Mouse (Mus musculus): ENCODE data around the gene Abraxas1. TPM values are rescaled to one million over a fixed set of nuclear protein-coding genes. Genes with fewer than 3 reads are reported as not detected.

Abraxas1 gene
- polyA plus RNA-seq, 1 experiment from 2014 or later = 38.1 TPM

GRCm38 (mm10) chr5:100794084-100794483 lies 26.7 kb downstream of the Abraxas1 start:
- no peak overlapping the region for H3K9ac ChIP-seq (ENCODE audit: low read length)
- WGBS = 79% methylated on average over 5 of the region's 5 CpGs

GRCm38 (mm10) chr5:100792261-100792660 lies 28.5 kb downstream of the Abraxas1 start:
- 89% methylated on average over 7 of the region's 7 CpGs for WGBS
- no peaks in the 10 kb centered on the region for H3K27me3 ChIP-seq (ENCODE audit: control insufficient read depth, insufficient read depth, low read length)
- no peak overlapping the region for H3K9ac ChIP-seq (ENCODE audit: low read length)
- no peaks in the 10 kb centered on the region for H3K4me1 ChIP-seq (ENCODE audit: control insufficient read depth, insufficient read depth, low read length)
- no peak overlapping the region for H3K4me3 ChIP-seq (ENCODE audit: low read length)
- H3K36me3 ChIP-seq (ENCODE audit: control insufficient read depth, insufficient read depth) = peaks cover 22% of the 10 kb centered on the region
- no peak overlapping the region for H3K27ac ChIP-seq (ENCODE audit: low read length)
- H3K4me2 ChIP-seq (ENCODE audit: low read depth, low read length) = no peak overlapping the region
- no peak for ATAC-seq (replicated peaks; ENCODE audit: extremely low read depth, insufficient read depth, low FRiP score)
- H3K9me3 ChIP-seq (replicated peaks; ENCODE audit: control insufficient read depth, low read length) = no peaks in the 10 kb centered on the region

More at GRCm38 (mm10) chr5:100794084-100794483, 26.7 kb downstream of the Abraxas1 start:
- no peak for ATAC-seq (replicated peaks; ENCODE audit: extremely low read depth, insufficient read depth, low FRiP score)
- Histone ChIP-seq H3K27me3 (ENCODE audit: control insufficient read depth, insufficient read depth, low read length) (no peaks in the 10 kb centered on the region), H3K4me3 (ENCODE audit: low read length) (no peak overlapping the region), H3K4me1 (ENCODE audit: control insufficient read depth, insufficient read depth, low read length) (peaks cover 4% of the 10 kb centered on the region; the same call in 1 of the 2 replicates), H3K4me2 (ENCODE audit: low read depth, low read length) (no peak overlapping the region), H3K27ac (ENCODE audit: low read length) (no peak overlapping the region), H3K36me3 (ENCODE audit: control insufficient read depth, insufficient read depth) (peaks cover 14% of the 10 kb centered on the region), H3K9me3 (replicated peaks; ENCODE audit: control insufficient read depth, low read length) (no peaks in the 10 kb centered on the region)

- WGBS = 89% methylated on average over 9 of the region's 9 CpGs
- Histone ChIP-seq H3K27me3 (ENCODE audit: control insufficient read depth, insufficient read depth, low read length) (no peaks in the 10 kb centered on the region), H3K4me2 (ENCODE audit: low read depth, low read length) (no peak overlapping the region), H3K36me3 (ENCODE audit: control insufficient read depth, insufficient read depth) (peaks cover 36% of the 10 kb centered on the region), H3K27ac (ENCODE audit: low read length) (no peak overlapping the region), H3K9ac (ENCODE audit: low read length) (no peak overlapping the region), H3K9me3 (replicated peaks; ENCODE audit: control insufficient read depth, low read length) (no peaks in the 10 kb centered on the region), H3K4me1 (ENCODE audit: control insufficient read depth, insufficient read depth, low read length) (no peaks in the 10 kb centered on the region), H3K4me3 (ENCODE audit: low read length) (no peak overlapping the region)
- ATAC-seq (replicated peaks; ENCODE audit: extremely low read depth, insufficient read depth, low FRiP score) = no peak
Measured at GRCm38 (mm10) chr5:100787527-100787926, 33.2 kb downstream of the Abraxas1 start.

- H3K36me3 ChIP-seq (ENCODE audit: control insufficient read depth, insufficient read depth) = peaks cover 27% of the 10 kb centered on the region
- H3K4me1 ChIP-seq (ENCODE audit: control insufficient read depth, insufficient read depth, low read length) = peaks cover 12% of the 10 kb centered on the region
- H3K9ac ChIP-seq (ENCODE audit: low read length) = no peak overlapping the region
- no peak overlapping the region for H3K4me3 ChIP-seq (ENCODE audit: low read length)
- no peak overlapping the region for H3K4me2 ChIP-seq (ENCODE audit: low read depth, low read length)
- ATAC-seq (replicated peaks; ENCODE audit: extremely low read depth, insufficient read depth, low FRiP score) = no peak
- H3K27me3 ChIP-seq (ENCODE audit: control insufficient read depth, insufficient read depth, low read length) = no peaks in the 10 kb centered on the region
- no peak overlapping the region for H3K27ac ChIP-seq (ENCODE audit: low read length)
- no peaks in the 10 kb centered on the region for H3K9me3 ChIP-seq (replicated peaks; ENCODE audit: control insufficient read depth, low read length)
- 93% methylated on average over 13 of the region's 13 CpGs for WGBS
Measured at GRCm38 (mm10) chr5:100779002-100779401, 41.8 kb downstream of the Abraxas1 start.

GRCm38 (mm10) chr5:100776900-100777299 lies 43.9 kb downstream of the Abraxas1 start:
- H3K27me3 ChIP-seq (ENCODE audit: control insufficient read depth, insufficient read depth, low read length) = no peaks in the 10 kb centered on the region
- H3K4me3 ChIP-seq (ENCODE audit: low read length) = no peak overlapping the region
- H3K36me3 ChIP-seq (ENCODE audit: control insufficient read depth, insufficient read depth) = peaks cover 22% of the 10 kb centered on the region
- no peak overlapping the region for H3K9ac ChIP-seq (ENCODE audit: low read length)
- no peak overlapping the region for H3K4me2 ChIP-seq (ENCODE audit: low read depth, low read length)
- 60% methylated on average over 5 of the region's 5 CpGs for WGBS
- H3K9me3 ChIP-seq (replicated peaks; ENCODE audit: control insufficient read depth, low read length) = no peaks in the 10 kb centered on the region
- no peak for ATAC-seq (replicated peaks; ENCODE audit: extremely low read depth, insufficient read depth, low FRiP score)
- H3K27ac ChIP-seq (ENCODE audit: low read length) = no peak overlapping the region
- peaks cover 12% of the 10 kb centered on the region for H3K4me1 ChIP-seq (ENCODE audit: control insufficient read depth, insufficient read depth, low read length)

- Histone ChIP-seq H3K27me3 (ENCODE audit: control insufficient read depth, insufficient read depth, low read length) (no peaks in the 10 kb centered on the region), H3K9me3 (replicated peaks; ENCODE audit: control insufficient read depth, low read length) (no peaks in the 10 kb centered on the region), H3K4me1 (ENCODE audit: control insufficient read depth, insufficient read depth, low read length) (peaks cover 12% of the 10 kb centered on the region), H3K4me2 (ENCODE audit: low read depth, low read length) (no peak overlapping the region), H3K9ac (ENCODE audit: low read length) (no peak overlapping the region), H3K36me3 (ENCODE audit: control insufficient read depth, insufficient read depth) (peaks cover 20% of the 10 kb centered on the region), H3K27ac (ENCODE audit: low read length) (no peak overlapping the region), H3K4me3 (ENCODE audit: low read length) (no peak overlapping the region)
- 66% methylated on average over 13 of the region's 13 CpGs for WGBS
- no peak for ATAC-seq (replicated peaks; ENCODE audit: extremely low read depth, insufficient read depth, low FRiP score)
Measured at GRCm38 (mm10) chr5:100775778-100776404, 44.9 kb downstream of the Abraxas1 start.

- Histone ChIP-seq H3K36me3 (ENCODE audit: control insufficient read depth, insufficient read depth) (peaks cover 30% of the 10 kb centered on the region), H3K9ac (ENCODE audit: low read length) (no peak overlapping the region), H3K27ac (ENCODE audit: low read length) (no peak overlapping the region), H3K27me3 (ENCODE audit: control insufficient read depth, insufficient read depth, low read length) (no peaks in the 10 kb centered on the region), H3K9me3 (replicated peaks; ENCODE audit: control insufficient read depth, low read length) (no peaks in the 10 kb centered on the region), H3K4me2 (ENCODE audit: low read depth, low read length) (no peak overlapping the region), H3K4me1 (ENCODE audit: control insufficient read depth, insufficient read depth, low read length) (peaks cover 8% of the 10 kb centered on the region), H3K4me3 (ENCODE audit: low read length) (no peak overlapping the region)
- WGBS = 85% methylated on average over 4 of the region's 4 CpGs
- no peak for ATAC-seq (replicated peaks; ENCODE audit: extremely low read depth, insufficient read depth, low FRiP score)
Measured at GRCm38 (mm10) chr5:100771575-100771974, 49.2 kb downstream of the Abraxas1 start.

- H3K4me1 ChIP-seq (ENCODE audit: control insufficient read depth, insufficient read depth, low read length) = no peaks in the 10 kb centered on the region
- H3K27ac ChIP-seq (ENCODE audit: low read length) = no peak overlapping the region
- WGBS = 91% methylated on average over 7 of the region's 7 CpGs
- no peak overlapping the region for H3K4me3 ChIP-seq (ENCODE audit: low read length)
- H3K27me3 ChIP-seq (ENCODE audit: control insufficient read depth, insufficient read depth, low read length) = no peaks in the 10 kb centered on the region
- H3K36me3 ChIP-seq (ENCODE audit: control insufficient read depth, insufficient read depth) = peaks cover 38% of the 10 kb centered on the region
- no peak overlapping the region for H3K4me2 ChIP-seq (ENCODE audit: low read depth, low read length)
- H3K9me3 ChIP-seq (replicated peaks; ENCODE audit: control insufficient read depth, low read length) = no peaks in the 10 kb centered on the region
- no peak overlapping the region for H3K9ac ChIP-seq (ENCODE audit: low read length)
- ATAC-seq (replicated peaks; ENCODE audit: extremely low read depth, insufficient read depth, low FRiP score) = no peak
Measured at GRCm38 (mm10) chr5:100766026-100766425, 54.7 kb downstream of the Abraxas1 start.

GRCm38 (mm10) chr5:100761736-100762135 lies 59.0 kb downstream of the Abraxas1 start:
- no peak overlapping the region for H3K4me3 ChIP-seq (ENCODE audit: low read length)
- no peaks in the 10 kb centered on the region for H3K4me1 ChIP-seq (ENCODE audit: control insufficient read depth, insufficient read depth, low read length)
- peaks cover 20% of the 10 kb centered on the region for H3K36me3 ChIP-seq (ENCODE audit: control insufficient read depth, insufficient read depth)
- whole genome bisulfite sequencing = 85% methylated on average over 7 of the region's 7 CpGs
- no peak overlapping the region for H3K27ac ChIP-seq (ENCODE audit: low read length)
- H3K9ac ChIP-seq (ENCODE audit: low read length) = no peak overlapping the region
- no peak overlapping the region for H3K4me2 ChIP-seq (ENCODE audit: low read depth, low read length)
- ATAC-seq (replicated peaks; ENCODE audit: extremely low read depth, insufficient read depth, low FRiP score) = no peak
- no peaks in the 10 kb centered on the region for H3K9me3 ChIP-seq (replicated peaks; ENCODE audit: control insufficient read depth, low read length)
- no peaks in the 10 kb centered on the region for H3K27me3 ChIP-seq (ENCODE audit: control insufficient read depth, insufficient read depth, low read length)

Data from heart, embryonic 16.5 days (tissue).